Mouse (Mus musculus) common myeloid progenitor, adult 5-6 weeks (primary cell): ENCODE measurements around the gene C1qc. TPM values are rescaled to one million over a fixed set of nuclear protein-coding genes. Genes with fewer than 3 reads are reported as not detected.
A peak's percentile ranks its signal among the peaks of the same experiment; 100 is the strongest.

Source experiments
- ATAC-seq: replicated peaks from 2 replicates; pipeline ENCODE4 v1.8.0; 2016; ENCODE audit warnings: low read depth, mild to moderate bottlenecking, moderate TSS enrichment, inconsistent platforms; ENCODE audit not compliant: poor library complexity, severe bottlenecking
- total RNA-seq: library from RNA; stranded (forward); fragments of 200-1000, 187-1606 nt; gene quantifications from 2 replicates; pipeline ENCODE4 v1.2.3, GENCODE M21; 2017

The C1qc gene
- total RNA-seq = 0.63 TPM in 1 of 2 replicates, not detected in the other

DNA sequence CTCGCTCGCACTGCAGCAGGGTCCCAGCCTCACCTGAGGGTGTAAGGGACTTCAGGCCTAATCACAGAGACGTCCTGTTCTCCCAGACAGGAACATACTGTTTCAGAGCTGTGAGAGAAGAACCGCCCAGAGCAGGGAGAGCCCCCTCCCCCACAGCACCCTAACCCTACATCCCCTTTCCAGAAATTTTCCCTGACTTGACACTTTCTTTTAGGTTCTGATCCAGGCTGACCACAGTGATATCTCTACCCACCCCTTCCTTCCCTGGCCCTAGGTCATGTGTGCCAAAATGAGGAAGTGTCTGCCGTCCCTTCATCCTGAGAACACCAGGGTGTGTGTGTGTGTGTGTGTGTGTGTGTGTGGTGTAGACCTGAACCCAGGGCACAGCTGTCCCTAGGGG is at the start of gene C1qc:
Gene C1qc, minus strand, starts transcription at position 255 of the 400 bp plus-strand sequence.
- peak; percentile 75 for ATAC-seq

DNA sequence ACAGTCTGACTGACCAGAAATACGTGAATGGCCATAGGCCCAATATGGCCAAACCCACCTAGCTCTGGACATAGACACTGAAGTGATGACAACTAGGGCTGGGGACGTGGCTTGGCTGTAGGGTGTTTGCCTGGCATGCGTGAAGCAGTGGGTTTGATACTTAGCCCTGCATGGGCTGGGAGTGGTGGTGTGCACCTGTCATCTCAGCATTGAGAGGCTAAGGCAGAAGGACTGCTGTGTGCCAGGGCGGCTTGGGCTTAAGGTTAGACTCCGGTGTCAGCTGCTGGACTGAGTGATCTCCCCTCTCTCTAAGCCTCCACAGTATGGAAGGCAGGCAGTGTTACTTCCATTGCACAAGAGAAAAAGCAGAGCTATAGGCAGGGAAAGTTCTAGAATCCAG is 45.1 kb upstream of the C1qc start:
- ATAC-seq = no peak

DNA sequence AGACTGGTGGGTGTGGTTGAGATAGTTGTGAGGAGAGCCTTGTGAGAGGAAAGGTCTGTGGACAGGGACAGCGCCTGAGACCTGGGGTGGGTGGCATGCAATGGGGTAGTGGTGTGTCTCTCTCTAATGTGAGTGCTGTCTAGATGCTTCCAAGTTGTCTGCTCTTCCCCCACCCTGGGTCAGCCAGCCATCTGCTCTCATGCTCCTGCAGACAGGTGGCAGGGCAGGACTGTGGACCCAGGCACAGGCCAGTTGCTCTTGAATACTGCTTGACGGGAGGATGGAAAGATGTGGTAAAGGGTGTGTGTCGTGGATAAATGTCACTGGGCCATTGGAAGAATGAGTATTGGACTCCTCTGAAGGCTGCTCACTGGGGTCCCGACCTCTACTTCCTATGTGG is 44.5 kb upstream of the C1qc start:
- no peak for ATAC-seq

DNA sequence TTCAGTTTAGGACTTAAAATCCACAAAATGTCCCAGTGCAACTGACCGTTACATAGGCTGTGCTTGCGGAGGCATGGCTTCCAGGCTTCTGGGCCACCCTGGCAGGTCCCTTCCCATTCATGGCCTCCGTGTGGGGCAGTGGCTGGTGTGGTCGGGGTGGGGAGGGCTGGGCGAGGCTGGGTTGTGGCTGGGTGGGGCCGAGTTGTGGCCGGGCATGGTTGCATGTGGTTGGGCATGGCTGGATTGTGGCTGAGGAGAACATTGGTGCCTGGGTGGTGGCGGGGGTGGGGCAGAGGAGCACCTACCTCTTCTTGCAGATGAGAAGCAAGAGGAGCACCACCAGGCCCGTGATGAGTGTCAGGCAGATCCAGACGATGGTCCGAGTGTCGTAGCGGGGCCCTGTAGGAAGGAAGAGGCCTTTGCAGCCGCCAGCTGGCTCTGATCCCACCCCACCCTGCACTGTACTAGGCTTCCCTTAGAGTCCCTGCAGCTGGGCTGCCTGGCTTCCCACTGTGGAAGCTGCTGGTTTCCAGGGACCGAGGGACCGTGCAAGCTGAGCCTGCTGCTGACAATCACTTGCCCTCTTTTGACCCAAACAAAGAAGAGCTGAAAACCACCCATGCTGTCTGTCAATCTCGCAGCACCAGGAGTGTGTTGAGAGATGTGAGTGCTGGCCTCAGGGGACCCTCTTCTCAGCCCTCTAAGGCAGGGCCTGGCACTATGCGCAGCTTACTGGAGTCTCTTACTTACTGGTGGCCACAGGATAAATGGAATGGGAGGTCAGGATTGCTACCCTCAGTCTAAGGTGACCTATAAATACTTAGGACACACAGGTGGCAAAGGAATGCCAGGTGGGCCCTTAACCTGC is 42.1 kb upstream of the C1qc start:
- no peak for ATAC-seq

DNA sequence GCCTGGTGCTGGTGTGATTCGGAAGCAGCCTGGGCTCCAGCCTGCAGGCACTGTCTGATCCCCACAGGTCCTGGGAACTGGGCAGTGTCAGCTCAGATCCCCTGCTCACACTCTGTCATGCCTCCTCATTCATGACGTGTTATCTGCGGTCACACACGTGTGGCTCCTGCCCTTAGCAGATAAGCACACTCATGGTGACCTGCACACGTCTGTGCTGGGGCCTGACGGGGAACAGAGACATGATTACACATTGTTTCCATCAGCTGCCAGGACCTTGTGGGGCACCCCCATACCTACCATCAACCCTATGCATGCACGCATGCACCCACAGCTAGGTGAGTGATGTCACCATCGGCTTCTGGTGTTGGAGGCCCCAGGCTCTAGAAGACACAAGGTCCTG is 37.6 kb upstream of the C1qc start:
- ATAC-seq = no peak

DNA sequence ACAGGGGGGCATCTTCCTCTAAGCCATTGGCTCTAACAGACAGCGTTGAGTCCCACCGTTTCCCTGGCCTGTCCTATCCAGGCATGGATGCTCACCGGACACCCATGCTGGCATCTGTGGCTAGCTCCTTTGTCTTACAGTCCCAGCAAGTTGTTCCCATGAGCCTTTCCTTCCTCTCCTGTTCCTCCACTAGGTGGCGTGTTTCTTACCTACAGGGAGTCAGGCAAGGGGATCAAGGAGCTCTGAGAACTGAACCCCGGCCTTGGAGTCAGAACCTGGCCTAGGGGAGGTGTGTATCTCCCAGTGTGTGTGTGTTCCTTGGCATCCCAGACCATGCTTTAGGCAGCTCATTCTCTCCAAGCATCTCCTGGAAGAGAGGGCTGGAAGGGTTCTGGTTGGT is 36.1 kb upstream of the C1qc start:
- ATAC-seq = no peak

DNA sequence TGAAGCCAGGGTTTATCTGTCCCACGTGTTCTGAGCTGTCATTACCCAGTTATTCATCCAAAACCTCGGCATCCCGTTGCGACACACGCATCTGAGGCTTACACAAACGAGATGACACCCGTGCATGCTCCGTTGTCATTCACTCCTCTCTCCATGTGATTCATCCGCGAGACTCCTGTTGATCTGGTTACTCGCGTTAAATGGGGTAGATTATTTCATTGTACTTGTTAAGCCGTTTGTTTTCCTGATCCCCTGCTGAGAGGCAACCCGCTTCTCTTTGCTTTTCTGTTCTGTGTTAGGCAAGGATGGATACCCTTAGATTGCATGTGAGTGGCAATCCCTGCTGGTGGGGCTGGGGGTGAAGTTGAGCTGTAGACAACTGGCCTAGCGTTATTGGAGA is 32.9 kb upstream of the C1qc start:
- ATAC-seq = no peak

DNA sequence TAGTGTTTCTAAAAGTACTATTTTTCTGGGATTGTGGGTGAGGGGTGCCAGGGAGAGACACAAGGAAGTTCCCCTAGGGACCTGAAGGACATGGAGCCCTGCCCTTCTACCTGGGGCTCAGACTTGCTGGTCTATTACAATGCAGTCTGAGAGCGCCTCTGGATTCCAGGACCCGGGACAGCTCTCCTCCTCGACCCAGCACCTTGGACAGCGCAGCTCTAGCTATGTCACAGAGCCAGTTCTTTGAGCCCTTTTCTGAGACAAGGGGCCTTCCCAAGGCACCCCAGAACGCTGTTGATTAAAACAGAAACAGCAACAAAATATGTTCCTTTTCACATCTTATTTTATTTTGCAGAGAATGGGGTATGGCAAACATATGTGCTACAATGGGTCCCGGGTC is 31.7 kb upstream of the C1qc start:
- ATAC-seq = peak; percentile 94

DNA sequence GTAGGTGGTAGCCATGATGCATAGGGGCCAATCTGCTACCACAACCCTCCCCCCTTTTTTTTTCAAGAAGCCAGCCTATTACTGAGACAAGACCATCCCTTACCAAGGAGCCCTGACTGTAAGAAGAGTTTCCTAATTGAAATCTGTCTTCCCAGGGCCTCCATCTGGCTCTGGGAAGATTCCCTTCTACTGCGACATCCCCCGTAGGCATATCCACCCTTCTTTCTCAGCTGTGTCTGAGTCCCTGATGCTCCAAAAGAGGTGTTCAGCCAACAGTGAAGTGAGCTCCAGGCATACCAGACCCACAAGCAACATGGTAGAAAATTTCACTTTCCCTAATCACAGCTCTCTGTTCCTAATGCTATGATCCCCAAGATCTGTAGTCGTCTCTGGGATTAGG is 26.7 kb upstream of the C1qc start:
- no peak for ATAC-seq

DNA sequence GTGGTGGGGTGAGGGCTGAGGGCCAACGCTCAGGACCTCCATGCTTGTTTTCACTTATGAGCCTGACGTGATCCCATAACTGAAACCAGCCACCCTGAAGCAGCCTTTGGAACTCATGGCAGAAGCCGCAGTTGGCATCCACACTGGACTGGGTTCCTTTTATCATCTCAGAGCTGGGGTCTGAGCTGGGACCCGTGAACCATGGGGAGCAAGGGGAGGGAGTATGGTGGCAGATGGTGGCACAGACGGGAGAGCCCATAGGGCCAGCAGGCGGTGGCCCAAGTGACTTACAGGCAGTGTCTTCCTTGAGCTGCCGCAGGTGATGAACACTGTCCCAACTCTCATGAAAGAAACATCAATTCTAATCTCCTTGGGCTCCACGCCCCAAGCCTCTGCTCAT is 26.0 kb upstream of the C1qc start:
- ATAC-seq = no peak

DNA sequence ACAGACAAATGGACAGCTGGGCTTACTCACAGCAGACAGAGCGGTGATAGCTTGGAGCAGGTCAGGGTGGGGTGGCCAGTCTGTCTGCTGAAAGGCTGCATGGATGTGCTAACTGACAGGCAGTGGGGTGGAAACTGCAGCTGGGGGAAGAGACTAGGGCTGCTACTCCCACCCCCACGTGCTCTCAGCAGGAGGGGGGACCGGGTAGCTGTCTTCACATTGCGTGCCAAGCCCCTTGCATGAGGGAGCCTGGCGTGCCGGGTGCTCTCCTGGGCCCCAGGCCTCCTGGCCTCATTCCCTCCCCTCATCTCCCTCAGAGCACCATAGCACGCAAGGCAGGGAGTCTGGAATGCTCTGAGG is 24.3 kb upstream of the C1qc start:
- no peak for ATAC-seq

DNA sequence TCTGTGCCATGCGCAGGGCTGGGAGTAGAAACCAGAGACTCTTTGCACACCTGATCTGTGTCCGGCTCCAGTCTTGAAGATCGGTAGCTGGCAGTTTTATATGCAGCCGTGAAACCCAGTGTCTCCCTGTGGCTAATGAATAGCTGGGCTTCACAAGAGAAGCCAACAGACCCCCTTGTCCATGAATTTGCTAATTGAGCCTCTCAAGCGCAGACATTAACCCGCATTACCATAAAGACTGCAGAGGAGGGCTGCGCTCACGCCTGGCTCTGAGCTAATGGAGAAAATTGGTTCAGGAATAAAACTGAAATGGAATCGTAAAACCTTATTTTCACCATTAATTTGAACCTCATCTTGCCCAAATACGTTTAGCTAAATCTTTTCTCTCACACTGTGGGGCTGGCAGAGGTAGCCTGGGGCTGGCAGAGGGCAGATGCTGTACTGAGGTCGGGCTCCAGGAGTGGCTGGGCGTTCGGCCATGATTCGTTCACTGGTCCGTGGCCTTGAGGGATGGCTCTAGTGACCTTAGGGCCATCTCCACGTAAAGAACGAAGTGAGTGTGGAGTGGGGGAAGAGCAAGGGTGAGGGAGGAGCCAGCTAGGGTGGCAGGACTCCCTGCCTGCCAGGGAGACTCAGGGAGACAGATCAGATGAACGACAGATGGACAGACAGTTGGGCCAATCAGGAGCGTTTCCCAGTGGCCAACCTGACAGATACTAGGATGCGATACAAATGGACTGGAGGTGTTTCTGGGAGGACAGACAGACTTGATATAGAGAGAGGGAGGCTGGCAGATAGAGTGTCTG is 23.7 kb upstream of the C1qc start:
- ATAC-seq = no peak

DNA sequence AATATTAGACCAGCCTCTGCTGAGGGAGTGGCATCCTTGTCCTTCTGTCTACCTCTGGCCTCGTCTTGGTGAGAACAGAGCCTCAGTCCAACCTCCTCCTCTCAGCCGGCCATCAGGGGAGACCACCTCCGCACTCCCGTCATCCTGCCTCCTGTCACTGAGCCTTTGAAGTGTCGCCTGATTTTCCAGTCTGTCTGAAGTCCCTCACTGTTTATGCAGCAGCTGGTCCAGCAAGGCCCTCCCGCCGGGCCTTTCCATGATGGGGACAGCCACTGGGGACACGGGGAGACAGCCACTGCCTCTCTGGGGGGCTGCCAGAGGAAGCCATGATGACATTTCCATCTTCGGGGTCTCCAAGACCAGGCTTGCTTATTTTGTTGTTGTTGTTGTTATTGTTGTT is 20.0 kb upstream of the C1qc start:
- ATAC-seq = no peak

DNA sequence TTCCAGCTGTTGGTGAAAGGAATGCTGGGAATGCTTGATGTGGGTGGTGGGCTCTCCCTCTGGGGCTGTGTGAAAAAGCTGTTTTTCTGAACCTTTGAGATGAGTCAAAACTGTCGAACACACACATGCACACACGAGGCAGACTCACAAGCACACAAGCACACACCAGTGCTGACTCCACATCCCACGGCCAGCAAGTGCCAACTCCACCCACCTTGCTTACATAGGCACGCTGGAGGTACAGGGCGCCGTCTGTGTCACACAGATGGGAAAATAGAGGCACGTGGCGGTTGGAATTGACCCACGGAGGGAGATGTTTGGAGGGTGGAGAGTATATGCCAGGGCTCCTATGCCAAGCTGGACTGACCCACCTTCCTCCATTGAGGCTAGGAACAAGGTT is 18.9 kb upstream of the C1qc start:
- ATAC-seq = no peak

DNA sequence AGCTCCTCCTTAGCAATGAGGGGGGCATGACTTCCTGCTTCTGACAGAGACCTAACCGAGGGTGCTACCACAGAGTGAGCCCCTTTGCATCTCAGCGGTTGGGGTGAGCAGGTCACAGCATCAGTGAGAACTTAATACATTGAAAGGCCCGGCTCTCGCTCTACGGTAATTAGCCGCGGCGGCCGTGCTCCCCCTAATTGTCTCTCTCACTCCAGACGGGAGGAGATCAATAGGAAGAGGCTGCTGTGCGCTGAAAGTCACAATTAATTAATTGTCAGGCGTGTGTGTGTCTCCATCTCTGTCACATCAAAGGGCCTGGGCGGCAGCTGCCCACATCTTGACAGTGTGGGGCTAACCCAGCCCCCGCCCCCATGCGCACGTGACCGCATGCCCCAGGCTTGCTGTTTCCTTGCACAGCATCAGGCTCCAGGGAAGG is 18.4 kb upstream of the C1qc start:
- no peak for ATAC-seq

DNA sequence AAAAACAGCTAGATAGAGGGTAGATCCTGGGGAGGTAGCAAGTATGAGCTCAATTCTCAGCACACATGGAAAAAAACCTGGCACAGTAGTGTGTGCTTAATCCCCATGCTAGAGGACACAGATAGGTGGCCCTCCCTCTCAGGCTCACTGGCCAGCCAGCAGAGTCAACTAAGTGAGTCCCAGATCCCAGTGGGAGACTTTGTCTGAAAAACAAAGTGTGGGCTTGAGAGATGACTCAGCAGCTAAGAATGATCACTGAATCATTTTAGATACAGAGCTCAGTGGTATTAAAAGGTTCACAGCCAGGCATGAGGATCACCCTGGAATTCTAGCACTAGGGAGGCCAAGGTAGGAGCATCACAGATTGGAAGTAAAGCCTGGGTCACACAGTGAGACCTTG is 14.9 kb upstream of the C1qc start:
- no peak for ATAC-seq

DNA sequence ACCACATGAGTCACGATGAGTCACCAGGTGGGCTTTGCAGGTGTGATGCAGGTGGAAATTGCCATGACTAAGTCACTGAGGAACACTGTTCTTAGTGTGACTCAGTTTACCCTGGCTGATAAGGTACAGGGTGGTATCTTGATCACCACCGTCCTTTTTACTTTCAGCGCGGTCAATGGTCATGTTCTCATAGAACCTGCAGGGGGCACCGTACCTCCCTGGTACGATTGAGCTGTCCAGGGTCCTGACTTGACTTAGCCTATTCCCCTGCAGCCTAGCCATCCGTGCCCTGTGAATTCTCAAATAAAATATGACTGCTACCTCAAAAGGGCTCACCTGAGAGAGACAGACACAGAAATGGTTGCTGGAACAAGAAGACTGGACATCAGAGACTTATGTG is 14.2 kb upstream of the C1qc start:
- ATAC-seq = peak; percentile 95

DNA sequence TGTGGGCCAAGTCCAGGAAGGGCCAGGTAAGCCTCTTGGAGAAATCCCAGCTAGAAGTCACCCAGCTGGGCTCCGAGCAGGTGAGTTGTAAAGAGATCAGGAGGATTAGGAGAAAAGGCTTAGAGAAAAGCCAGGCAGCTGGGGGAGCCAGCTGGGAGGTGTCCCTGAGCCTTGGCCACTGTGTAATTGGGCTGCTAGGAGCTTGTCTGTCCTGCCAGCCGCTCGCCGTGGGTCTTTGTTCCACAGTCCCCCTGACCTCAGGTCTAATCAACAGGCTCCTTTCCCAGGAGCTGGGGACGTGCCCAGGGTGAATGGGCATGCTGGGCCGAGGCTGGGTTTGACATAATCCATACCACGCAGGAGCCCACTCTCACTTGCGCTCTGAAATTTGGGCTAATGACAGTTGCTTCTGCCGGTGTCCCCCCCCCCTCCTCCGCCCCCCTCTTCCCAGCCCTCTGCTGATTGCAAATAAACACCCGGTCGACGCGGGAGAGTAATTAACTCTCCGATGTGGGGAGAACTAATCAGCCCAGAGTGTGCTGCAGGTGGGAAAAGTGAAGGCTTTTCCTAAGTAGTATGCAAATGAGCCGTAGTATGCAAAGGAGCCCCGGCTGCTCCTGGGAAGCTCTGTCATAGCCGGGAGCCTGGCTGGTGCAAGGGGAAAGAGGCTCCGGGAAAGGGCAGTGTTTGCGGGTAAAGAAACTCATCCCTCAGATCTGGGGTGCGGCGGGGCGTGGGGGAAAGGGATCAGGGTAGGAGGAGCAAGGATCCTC is 12.1 kb upstream of the C1qc start:
- ATAC-seq = no peak

DNA sequence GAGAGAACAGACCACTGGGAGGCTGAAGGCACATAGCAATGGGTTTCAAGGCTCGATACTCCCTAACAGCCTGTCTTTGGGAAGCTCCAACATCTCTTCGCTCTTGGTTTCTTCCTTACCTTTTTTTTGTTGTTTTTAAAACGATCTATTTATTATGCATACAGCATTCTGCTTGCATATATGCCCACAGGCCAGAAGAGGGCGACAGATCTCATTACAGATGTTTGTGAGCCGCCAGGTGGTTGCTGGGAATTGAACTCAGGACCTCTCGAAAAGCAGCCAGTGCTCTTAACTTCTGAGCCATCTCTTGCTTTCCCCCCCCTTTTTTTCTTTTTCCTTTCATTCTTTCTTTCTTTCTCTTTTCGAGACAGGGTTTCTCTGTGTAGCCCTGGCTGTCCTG is 6.3 kb upstream of the C1qc start:
- ATAC-seq = no peak

DNA sequence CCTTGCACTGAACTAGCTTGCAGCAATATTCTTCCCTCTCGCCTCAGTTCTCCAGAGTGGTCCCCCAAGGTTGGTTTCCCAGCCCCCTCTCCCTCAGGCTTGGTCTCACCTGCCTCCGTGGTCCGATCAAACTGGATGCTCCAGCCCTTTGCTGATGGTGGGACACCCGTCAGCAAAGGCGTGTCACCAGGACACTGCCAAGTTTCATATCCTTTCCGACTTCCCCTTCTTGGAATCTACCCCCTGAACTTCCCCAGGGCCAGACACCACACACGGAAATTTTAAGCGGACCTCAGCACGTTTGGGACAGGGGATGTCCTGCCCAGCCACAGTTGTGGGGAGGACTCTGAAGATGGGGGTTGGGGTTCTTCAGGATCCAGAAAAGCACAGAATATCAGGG is 5.8 kb upstream of the C1qc start, which contains the start of gene C1qa:
Gene C1qa, minus strand, starts transcription at position 167 of the 400 bp plus-strand sequence.
- no peak for ATAC-seq
